Mouse (Mus musculus) brain, embryonic 14.5 days (tissue): ENCODE measurements around the gene Vps37b. TPM values are rescaled to one million over a fixed set of nuclear protein-coding genes. Genes with fewer than 3 reads are reported as not detected.

Experiments used
- DNase-seq: peaks from one replicate; pipeline ENCODE4 v3.0.0-alpha.2; 2011; ENCODE audit warnings: low read depth
- CTCF ChIP-seq: fragments of 200-500 bp; IDR thresholded peaks from 2 replicates; pipeline ENCODE4 v1.5.1; 2012; ENCODE audit warnings: inconsistent platforms, mild to moderate bottlenecking, moderate library complexity, borderline replicate concordance; ENCODE audit not compliant: insufficient read depth, insufficient read length; ENCODE audit errors: extremely low read depth
- POLR2A ChIP-seq: fragments of 200-500 bp; IDR thresholded peaks from 2 replicates; pipeline ENCODE4 v1.6.1; 2012; ENCODE audit warnings: mild to moderate bottlenecking, inconsistent platforms, borderline replicate concordance; ENCODE audit not compliant: poor library complexity, insufficient read depth, insufficient read length, severe bottlenecking; ENCODE audit errors: extremely low read depth
- polyA plus RNA-seq: library from polyadenylated mRNA; depleted of rRNA; stranded (reverse); fragments of >200 nt; gene quantifications from 2 replicates; pipeline ENCODE4 v1.2.3, GENCODE M21; 2012

Vps37b gene
- polyA plus RNA-seq, 1 experiment = 79.9 TPM

DNA sequence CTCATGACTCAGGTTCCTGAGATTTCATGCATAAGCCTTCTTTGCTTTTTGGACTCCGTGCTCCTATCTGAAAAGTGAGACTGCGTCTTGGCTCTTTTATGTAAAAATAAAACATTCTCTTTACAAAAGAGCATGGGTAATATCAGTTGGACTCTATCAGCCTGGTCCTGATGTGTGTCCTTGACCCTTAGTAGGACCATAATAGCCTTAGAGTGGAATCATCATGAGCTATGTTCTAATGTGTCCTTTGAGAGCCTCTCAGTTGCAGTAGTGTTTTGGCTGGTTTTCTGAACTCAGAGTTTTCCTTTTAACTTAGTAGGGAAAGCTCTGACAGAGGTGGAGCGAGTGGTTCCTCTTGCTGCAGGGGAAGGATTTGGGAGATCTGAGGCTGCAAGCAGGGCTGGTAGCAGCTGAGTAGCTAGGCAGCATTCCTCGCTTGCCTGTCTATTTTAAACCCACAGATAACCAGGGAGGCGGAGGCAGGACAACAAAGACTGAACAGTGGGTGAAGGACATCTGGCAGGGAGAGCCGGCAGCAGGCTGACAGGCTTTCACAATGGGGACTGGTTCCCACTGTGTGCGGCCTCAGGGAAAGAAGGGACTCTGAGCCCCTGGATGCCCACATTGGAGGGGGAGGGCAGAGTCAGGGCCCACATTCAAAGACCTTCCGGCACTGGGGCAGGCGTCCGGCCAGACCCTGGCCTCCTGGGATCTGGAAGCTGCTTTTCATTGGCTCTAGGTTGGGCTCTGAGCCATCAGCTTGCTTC is 11.3 kb upstream of the Vps37b start:
- DNase-seq = peak; percentile 97
- no peak for TF ChIP-seq CTCF
- TF ChIP-seq POLR2A = no peak

DNA sequence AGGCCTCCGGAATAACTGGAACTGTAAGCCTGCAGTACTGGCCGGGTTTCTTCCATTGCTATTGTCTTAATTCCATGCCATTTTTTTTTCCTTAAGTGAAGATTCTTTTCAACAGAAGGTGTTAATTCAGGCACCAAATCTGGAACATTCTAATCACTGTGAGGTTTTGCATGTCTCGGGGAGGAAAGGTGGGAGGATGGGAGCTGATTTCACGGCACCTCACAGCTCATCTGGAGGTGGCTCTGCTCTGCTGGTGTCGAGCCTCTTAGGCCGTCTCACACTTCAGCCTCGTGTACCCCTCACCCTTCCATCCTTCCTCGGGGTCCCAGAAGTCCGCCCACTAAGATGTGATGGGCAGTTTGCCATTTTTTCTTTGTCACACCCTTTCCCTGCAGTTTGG is 9.0 kb upstream of the Vps37b start:
- DNase-seq = peak; percentile 35
- no peak for TF ChIP-seq CTCF
- TF ChIP-seq POLR2A = no peak

DNA sequence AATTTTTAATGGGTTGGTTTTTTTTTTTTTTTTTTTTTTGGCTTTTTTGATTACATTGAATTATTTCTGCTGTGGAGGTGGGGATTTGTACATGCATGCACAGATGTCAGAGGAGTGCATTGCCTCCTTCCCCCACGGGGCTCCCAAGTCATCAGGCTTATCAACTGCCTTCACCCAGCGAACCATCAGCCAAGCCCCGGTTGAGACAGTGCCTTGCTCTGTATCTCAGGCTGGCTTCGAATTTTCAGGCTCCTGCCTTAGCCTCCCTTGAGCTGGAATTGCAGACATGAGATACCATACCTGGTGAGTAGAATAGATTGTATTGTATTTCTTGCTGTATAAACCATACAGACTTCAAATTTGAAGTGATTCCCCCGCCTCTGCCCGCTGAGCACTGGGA is 7.5 kb upstream of the Vps37b start:
- DNase-seq = no peak
- TF ChIP-seq POLR2A = no peak
- no peak for TF ChIP-seq CTCF

DNA sequence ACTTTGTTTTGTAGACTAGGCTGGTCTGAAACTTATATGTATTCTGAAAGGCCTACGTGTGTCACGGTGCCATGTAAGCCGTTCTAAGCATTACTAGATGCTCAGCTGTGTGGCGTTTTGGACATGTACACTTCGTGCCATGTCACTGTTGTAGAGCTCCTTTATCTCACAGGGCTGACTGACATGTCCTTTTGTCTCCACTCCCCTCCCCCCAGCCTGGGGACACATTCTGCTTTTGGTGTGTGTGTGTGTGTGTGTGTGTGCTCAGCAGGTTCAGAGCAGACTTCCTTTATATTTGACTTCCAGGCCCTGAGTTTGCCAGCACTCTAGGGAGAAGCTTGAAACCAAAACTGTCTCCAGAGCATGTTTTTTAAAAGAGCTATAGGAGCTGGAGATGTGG is 4.8 kb upstream of the Vps37b start:
- peak; percentile 86 for DNase-seq
- TF ChIP-seq POLR2A (no peak), CTCF (no peak)

DNA sequence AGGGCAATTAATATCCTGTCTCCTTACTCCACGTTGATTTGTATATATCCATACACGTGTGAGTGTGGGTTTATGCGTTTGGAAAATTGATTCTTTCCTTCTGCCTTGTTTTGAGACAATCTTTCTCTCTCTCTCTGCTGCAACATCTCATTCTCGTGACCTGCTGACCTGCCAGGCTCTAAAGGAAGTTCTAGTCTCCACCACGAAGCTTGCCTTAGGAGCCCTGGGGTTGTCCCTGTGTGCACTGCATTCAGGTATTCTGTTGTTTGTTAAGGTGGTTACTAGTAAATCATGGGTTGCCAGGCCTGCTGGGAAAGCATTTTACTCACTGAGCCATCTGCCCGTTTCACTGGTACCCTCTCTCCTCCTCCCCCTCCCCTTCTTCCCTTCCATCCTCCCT is 4.3 kb upstream of the Vps37b start:
- DNase-seq = peak; percentile 66
- TF ChIP-seq CTCF (no peak), POLR2A (no peak)

DNA sequence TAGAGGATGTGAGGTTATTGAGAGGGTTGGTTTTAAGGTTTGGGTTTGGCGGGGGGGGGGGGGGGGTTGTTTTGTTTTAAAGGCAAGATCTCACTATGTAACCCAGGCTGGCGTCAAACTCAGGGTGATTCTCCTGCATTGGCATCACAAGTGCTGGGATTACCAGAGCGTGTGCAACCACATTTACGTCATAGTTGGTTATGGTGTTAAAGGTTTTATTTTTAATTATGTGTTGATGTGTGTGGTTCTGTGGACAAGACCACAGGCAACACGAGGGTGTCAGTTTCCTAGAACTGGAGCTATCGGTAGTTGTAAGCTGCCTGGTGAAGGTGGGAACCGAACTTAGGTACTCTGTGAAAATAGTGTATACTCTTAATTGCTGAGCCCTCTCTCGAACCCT is 3.7 kb upstream of the Vps37b start:
- TF ChIP-seq POLR2A = no peak
- no peak for TF ChIP-seq CTCF
- DNase-seq = no peak

DNA sequence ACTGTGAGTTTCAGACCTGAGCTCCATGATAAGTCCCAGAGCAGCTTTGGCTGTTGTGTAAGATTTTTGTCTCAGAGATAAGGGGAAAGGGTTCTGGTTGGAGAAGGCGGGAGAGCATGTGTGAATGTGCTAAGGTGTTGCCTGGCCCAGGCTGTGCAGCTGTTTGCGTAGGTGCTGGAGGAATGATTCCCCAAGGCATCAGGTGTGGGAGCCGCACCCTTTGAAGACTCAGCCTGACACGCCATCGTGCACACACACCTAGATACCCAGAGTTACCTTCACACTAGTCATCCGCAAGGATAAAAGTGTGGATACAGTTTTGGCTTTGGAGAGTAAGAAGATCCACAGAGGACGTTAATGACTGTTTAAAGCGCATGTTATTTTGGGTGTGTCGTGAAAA is 3.3 kb upstream of the Vps37b start:
- TF ChIP-seq CTCF (no peak), POLR2A (no peak)

DNA sequence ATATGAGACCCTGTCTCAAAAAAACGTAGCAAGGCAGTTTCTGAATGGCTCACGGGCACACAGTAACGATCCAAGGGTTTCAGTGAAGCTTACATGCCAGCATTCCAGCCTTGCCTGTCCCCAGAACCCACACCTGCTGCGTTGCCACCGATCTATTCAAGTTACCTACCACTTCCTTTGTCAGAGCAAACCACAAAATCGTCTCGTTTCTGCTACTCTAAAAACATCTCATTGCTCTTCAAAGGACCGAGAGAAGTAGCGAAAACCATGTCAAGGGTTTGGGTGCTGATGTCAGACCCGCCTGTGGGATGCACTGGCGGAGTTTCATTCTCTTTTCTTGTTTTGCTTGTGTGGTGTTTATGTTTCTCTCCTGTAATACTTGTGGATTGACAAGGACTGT is 2.4 kb upstream of the Vps37b start:
- DNase-seq = no peak
- no peak for TF ChIP-seq CTCF
- TF ChIP-seq POLR2A = no peak

More for the DNA sequence above, 3.3 kb upstream of the Vps37b start:
- no peak for DNase-seq

DNA sequence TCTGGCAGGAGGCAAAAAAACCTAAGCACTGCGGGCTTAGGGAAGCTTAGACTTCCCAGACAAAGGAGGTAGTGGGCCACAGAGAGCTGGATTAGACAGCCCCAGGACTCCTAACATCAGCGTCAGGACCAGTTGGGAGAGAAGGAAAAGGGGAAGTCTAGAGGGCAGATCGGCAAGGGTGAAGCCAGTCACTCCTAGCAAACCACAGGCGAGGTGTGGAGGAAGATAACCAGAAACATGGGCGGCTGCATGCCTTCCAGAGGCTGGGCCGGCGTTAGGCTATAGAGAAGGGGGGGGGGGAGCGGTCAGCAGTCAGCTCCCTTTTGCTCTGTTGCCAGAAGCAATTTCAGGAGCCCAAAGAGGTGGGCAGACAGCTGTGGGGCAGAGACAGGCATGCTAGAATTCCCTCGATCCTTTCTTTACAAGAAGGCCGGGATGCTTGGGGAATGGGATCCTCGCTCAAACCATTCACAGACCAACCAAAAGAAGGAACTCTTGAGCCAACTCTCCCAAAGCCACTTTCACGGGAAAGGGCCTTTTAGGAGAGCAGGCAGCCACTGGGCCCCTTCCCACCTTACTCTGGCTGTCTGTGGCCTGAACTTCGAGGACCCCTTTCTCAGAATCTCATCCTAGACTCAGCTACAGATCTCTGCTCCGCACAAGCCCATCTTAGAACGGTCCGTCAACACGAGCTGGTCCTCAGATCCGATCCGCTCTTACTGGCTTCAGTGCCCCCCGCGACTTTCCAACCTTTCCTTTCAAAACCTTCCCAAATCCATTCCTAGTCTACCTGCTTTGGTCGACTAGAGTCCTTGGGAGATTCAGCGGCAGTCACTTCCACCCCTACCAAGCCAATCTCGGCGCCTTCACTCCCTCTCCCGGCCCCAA is 758 bp downstream of the Vps37b start:
- TF ChIP-seq POLR2A = no peak
- no peak for TF ChIP-seq CTCF
- DNase-seq = peak; percentile 45

DNA sequence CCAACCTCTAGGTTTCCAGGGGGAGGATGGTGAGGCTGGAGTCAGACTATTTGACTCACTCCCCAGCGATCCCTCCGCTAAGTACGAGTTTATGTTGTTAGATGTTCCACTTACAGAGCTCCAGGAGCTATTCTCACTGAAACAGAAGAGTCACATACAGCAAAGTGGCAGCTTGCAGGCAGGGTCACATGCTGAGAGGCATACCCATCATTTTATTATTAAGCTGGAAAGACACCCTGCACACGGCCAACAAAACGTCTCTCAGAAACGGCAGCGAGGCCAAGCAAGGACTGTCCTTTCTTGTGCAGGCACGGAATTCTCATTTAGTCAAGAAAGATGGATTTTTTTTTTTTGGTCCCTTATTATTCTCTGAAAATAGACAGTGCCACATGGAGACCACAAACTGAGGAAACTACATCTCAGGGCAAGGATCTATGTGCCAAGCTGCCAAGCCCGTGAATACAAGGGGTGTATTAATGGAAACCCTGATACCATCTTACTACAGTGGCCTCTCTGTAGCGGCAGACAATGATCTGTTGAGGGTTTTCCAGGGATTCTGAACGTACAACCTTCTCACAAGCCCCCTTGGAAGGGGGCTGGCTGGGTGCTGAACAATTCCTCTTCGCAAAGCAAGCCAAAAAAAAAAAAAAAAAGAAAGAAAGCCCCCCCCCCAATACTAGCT is 1.5 kb downstream of the Vps37b start:
- TF ChIP-seq CTCF = no peak
- no peak for TF ChIP-seq POLR2A
- peak; percentile 90 for DNase-seq

DNA sequence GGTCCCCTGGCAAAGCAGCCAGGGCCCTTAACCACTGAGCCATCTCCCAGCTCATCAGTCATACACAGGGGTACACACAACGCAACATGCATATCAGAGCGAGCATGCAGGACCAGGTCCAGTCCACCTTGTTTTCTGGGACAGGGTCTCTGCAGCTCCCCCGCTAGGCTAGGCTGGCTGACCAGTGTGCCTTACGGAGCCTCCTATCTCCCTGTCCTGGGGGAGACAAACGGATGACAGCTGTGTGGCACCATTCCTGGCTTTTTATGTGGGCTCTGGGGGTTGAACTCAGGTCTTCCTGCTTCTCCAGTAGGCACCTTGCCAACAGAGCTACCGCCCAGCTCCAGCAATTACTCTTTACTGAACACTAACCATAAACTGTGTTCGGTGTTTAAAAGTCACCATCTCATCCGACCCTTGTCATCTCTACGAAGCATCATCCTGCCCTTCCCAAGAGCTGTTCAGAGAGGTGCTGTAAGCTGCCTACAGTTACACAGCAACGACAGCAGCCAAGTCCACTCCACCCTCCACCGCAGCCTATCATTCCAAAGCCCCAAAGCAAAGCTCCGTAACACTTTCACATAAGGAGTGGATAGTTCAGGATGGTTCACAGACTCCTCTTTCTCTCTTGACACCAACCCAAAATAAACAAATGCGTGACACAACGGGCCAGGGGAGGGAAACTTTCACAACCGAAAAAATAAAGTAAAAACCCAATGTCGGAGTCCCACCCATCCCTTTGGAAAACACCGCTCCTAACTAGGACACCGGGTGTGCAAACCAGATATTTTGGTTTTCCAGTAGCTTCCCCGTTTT is 2.6 kb downstream of the Vps37b start:
- DNase-seq = no peak
- TF ChIP-seq CTCF = no peak
- TF ChIP-seq POLR2A = no peak

DNA sequence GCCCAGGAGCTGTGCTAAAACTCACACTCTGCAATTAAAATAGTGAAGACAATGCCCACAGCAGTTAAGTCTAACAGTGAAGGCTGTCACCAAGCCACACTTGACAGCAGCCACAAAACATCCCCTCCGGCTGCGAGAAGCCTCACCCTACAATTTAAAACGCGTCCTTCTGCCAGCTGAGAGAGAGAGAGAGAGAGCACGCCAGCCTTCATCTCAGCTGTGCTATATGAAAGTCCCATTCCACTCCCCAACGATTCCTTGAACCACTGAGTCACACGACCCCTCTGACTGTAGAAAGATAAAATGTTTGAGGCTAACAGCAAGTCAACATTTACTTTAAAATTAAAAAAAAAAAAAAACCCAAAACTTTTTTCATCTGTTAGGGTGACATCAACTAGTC is 3.4 kb downstream of the Vps37b start:
- peak; percentile 87 for DNase-seq
- no peak for TF ChIP-seq CTCF
- no peak for TF ChIP-seq POLR2A

DNA sequence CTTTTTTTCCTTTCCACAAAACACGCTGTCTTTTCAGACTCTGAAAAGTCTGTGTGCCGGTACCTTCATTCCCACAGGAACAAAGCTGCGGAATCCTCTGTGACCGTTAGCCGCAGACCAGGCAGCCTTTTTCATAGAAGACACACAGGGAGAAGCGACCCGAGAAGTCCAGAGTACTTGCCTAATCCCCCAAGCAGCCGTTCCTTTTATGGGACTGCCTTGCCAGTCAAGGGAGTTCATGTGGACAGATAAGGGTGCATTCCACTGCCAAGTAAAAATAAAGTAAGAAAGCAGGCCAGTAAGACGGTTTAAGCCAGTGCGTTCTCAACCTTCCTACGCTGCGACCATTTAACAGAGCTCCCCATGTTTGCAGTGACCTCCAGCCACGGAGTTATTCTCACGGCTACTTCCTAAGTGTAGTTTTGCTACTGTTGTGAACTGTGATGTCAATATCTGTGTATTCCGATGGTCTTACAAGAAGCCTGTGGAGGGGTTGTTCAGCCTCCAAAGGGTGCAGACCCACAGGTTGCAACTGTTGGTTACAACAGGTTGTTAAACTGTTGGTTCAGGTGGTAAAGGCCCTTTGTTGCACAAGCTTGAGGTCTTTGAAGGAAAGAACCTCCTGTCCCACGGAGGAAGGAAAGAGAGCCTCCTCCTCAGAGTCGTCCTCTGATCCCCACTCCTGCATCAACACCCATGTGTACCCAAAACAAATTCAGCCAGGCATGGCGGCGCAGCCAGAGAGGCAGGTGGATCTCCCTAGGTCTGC is 4.2 kb downstream of the Vps37b start:
- no peak for TF ChIP-seq CTCF

More for the DNA sequence above, 4.2 kb downstream of the Vps37b start:
- no peak for DNase-seq
